Mouse (Mus musculus): ENCODE data around the gene Igsf21.

The Igsf21 gene

GRCm38 (mm10) chr4:140235361-140236153 is 11.0 kb downstream of the Igsf21 start:
- DNase-seq (ENCODE audit: low spot score), result no peak

- no peak for DNase-seq (ENCODE audit: low spot score)
Observed at GRCm38 (mm10) chr4:140234412-140235205, 12.0 kb downstream of the Igsf21 start.

GRCm38 (mm10) chr4:140227837-140228236 is 18.7 kb downstream of the Igsf21 start:
- DNase-seq (ENCODE audit: low spot score), result no peak

GRCm38 (mm10) chr4:140225204-140225603 is 21.4 kb downstream of the Igsf21 start:
- DNase-seq (ENCODE audit: low spot score), result no peak

GRCm38 (mm10) chr4:140224451-140224850 is 22.1 kb downstream of the Igsf21 start:
- DNase-seq (ENCODE audit: low spot score), result no peak

GRCm38 (mm10) chr4:140223067-140223466 is 23.5 kb downstream of the Igsf21 start:
- DNase-seq (ENCODE audit: low spot score), result no peak

- DNase-seq (ENCODE audit: low spot score), result no peak
Observed at GRCm38 (mm10) chr4:140220326-140221093, 26.1 kb downstream of the Igsf21 start.

GRCm38 (mm10) chr4:140218853-140219852 is 27.4 kb downstream of the Igsf21 start:
- DNase-seq (ENCODE audit: low spot score), result no peak

- no peak for DNase-seq (ENCODE audit: low spot score)
Observed at GRCm38 (mm10) chr4:140218384-140218783, 28.2 kb downstream of the Igsf21 start.

- DNase-seq (ENCODE audit: low spot score), result no peak
Observed at GRCm38 (mm10) chr4:140217934-140218333, 28.6 kb downstream of the Igsf21 start.

- DNase-seq (ENCODE audit: low spot score), result no peak
Observed at GRCm38 (mm10) chr4:140216096-140216495, 30.5 kb downstream of the Igsf21 start.

- DNase-seq (ENCODE audit: low spot score), result no peak
Observed at GRCm38 (mm10) chr4:140215205-140215604, 31.4 kb downstream of the Igsf21 start.

- no peak for DNase-seq (ENCODE audit: low spot score)
Observed at GRCm38 (mm10) chr4:140214406-140214805, 32.2 kb downstream of the Igsf21 start.

- no peak for DNase-seq (ENCODE audit: low spot score)
Observed at GRCm38 (mm10) chr4:140210129-140210890, 36.3 kb downstream of the Igsf21 start.

- DNase-seq (ENCODE audit: low spot score), result no peak
Observed at GRCm38 (mm10) chr4:140205811-140206231, 40.8 kb downstream of the Igsf21 start.

- no peak for DNase-seq (ENCODE audit: low spot score)
Observed at GRCm38 (mm10) chr4:140204775-140205174, 41.8 kb downstream of the Igsf21 start.

- no peak for DNase-seq (ENCODE audit: low spot score)
Observed at GRCm38 (mm10) chr4:140203696-140204272, 42.8 kb downstream of the Igsf21 start.

- no peak for DNase-seq (ENCODE audit: low spot score)
Observed at GRCm38 (mm10) chr4:140202196-140202595, 44.4 kb downstream of the Igsf21 start.

GRCm38 (mm10) chr4:140200296-140200695 is 46.3 kb downstream of the Igsf21 start:
- DNase-seq (ENCODE audit: low spot score), result no peak

GRCm38 (mm10) chr4:140196717-140197116 is 49.9 kb downstream of the Igsf21 start:
- no peak for DNase-seq (ENCODE audit: low spot score)

Measured in ovary, postnatal 36 days (tissue).